Mouse (Mus musculus): ENCODE measurements around the gene Cep63.

GRCm38 (mm10) chr9:102572888-102573287 is 53.4 kb downstream of the Cep63 start:
- TF ChIP-seq EP300 (IDR thresholded peaks at IDR 0.05; ENCODE audit: low read depth) (no peak), CTCF (IDR thresholded peaks at IDR 0.05; ENCODE audit: low read depth) (no peak)
